Mouse (Mus musculus) left cerebral cortex, adult 18-20 months (tissue): ENCODE measurements around the gene Ssmem1. TPM values are rescaled to one million over a fixed set of nuclear protein-coding genes. Genes with fewer than 3 reads are reported as not detected.
A peak's percentile ranks its signal among the peaks of the same experiment; 100 is the strongest.

ENCODE experiments used
- DNase-seq, 2 experiments: peaks; one replicate each; pipeline ENCODE4 v3.0.0; 2021 to 2022; ENCODE audit warnings: low spot score in 2 of 2, mixed read lengths in 1 of 2
- long read RNA-seq, 2 experiments: library from polyadenylated mRNA; stranded (forward); transcript quantifications; one replicate each; pipeline ENCODE4 v2.0.0; 2021
- total RNA-seq, 2 experiments: library from RNA; stranded (reverse); gene quantifications; 2 replicates each; pipeline ENCODE4 v1.2.3; 2021

Gene Ssmem1
- total RNA-seq: under 1 TPM; 0.52 to 0.74 TPM
- long read RNA-seq, experiment 1: 0 reads
- long read RNA-seq, experiment 2: 0 reads

DNA sequence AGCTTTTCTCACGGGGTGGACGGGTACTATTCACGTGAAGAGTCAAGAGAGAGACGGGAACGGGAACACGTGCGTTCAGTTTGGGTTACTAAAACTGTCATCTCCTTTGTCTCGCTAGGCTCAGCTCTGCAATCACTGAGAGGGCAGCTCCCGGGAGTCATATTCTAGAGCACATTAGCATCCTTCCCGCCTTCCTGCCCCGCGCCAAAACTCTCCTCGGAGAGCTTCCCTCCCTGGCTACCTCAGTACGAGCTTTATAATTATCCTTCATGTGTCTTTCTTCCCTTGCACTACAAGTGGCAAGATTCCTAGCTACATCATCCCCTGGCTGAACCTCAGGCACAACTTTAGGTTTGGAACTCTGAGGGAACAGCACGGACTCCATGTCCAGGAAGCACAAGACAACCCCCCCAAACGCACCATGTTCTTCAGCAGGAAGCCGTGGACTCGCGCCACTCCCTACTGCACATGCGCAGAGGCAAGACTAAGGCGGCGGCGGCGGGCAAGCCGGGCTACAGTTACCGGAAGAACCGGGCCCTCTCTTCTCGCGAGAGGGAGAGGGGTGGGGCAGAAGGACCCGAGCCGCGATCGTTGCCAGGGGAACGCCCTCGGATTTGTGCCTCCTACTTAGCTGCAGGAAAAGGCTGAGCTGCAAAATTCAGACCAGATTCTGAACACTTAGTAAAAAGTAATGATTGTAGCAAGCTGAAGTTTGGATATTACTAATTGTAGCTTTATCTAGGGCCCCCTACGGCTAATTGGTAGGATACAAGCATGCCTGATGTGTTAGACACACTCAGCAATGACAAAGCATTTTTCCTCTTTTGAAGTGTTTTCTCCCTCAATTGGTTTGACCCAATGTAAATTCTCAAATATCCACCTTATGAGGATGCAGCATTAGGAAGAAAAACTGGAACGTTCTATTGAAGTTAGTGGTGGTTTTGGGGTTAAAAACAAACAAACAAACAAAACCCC is at the start of gene Ssmem1, which contains the start of gene Tmem209:
Ssmem1 (plus strand) TSS at position 585 of the 975 bp plus-strand sequence.
Tmem209 (minus strand) TSS at position 519 of the 975 bp plus-strand sequence.
- peak; percentile 99 for DNase-seq

DNA sequence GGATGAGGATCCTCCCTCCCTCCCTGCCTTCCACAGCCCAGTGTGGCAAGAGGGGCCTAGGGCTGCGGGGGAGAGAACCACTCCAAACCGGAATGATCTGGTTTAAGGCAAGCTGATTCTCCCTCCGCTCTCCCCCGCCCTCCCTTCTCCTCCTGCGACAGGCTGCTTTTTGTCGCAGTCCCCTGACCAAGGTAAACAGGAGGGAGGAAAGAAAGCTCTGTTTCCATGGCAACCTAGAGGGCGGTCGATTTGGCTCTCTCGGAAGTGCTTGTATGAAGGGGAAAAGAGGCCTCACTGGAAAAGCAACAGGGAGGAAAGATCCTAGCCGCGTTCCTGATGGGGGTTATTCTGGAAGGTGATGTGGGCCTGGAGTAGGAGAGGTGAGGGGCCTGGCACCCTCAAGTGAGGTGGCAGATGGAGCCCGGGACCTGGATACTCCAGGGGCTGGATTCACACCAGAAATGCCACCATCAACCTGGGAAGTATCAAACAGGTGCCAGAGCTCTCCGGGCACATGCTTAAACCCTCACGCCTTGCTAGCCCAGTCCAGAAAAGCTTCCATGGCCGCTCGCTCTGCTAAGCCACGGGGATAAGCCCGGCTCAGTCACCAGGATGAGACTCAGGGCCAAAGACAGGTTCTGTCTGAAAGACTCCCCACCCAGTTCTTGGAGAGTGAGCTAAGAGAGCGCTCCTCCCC is 48.8 kb upstream of the Ssmem1 start:
- DNase-seq: peak; percentile 82 to 90

DNA sequence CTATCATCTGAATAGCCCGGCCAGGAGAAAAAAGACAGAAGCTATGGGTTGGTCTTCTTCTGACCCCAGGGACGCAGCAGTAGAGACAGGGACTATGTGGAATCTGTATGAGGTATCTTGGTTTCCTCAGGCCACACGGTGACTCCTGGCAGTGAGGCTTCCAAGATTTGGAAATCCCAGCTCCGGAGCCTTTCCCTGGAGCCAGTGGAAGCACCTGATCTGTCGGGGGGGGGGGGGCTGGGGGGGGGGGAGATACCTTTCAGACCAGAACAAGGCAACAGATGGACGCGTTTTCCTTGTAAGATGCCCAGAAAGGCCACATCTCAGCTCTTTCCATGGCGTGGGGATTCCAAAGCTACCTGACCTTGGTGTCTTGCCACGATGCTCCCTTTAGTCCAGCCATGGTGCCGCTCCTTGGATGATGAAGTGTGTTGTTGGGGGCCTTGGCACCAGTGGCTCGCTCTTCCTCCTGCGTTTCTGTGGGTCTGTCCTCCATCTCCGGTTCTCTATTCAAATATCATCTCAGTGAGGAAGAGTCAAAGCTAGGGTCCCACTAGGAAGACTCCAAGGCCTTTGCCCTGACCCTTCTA is 47.8 kb upstream of the Ssmem1 start:
- DNase-seq: no peak

DNA sequence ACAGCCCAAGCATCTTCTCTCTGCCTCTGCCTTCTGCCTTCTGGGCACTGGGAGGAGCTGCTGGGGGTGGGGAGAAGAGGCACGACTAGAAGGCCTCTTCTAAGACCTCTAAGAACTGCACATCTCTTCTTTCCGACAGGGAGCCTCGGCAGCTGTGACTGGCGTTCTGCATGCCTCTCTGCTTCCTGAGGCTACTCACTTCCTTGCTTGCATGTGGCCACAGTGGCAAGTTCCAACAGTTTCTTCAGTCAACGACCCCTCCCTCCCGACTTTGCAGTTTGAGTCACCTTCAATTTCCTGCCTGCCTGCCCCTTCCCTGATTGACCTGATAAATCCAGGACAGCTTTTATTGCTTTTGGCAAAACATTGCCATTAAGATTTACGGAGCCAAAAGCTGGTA is 46.8 kb upstream of the Ssmem1 start:
- DNase-seq: no peak

DNA sequence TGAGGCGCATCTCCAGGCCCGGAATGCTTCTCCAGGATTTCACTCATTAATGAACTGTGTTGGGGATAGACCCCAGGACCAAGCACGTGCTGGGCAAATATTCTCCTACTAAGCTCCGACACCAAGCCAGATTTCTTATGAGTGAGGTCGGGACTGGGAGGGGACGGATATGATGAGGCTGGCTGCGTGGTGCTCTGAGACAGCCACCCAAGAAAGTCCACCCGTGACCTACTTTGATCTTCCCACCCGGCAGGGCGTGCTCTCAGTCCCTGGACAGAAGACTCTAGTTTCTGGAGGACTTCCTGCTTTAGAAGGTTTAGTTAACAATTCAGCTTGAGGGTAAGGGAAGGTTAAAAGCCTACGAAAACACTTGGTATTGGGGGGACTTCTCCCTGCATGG is 44.1 kb upstream of the Ssmem1 start:
- DNase-seq: no peak

DNA sequence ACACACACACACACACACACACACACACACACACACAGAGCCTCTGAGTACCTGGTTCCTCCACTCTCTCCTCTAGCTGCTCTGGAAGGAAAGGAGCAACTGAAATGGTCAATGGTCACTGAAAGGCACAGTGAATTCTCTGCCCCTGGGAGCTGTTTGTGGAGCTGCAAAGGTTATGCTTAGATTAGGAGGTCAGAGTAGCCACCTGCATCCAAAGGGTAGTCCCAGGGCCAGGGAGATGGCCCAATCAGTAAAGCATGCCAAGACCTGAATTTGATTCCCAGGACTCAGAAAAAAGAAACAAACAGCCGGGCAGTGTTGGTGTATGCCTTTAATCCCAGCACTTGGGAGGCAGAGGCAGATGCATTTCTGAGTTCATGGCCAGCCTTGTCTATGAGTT is 41.6 kb upstream of the Ssmem1 start:
- no peak for DNase-seq

DNA sequence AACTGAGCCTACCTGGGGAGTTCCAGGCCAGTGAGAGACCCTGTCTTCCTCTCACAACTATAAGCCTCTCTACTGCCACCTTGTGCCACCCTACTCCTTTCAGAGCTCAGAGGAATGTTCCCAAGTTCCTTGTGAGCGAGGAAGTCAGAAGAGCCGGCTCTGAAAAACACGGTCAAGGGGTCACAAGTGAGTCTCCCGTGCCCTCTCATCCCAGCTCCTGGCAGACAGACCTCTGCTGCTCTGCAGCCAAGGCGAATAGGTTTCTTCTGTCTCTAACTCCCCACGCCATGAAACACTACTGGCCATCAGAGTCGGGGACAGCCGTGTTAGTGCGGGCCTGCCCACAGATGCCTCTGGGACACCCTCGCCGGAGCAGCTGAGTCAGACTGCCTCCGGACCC is 41.0 kb upstream of the Ssmem1 start:
- peak in 1 of 2 experiments; percentile 41 for DNase-seq

DNA sequence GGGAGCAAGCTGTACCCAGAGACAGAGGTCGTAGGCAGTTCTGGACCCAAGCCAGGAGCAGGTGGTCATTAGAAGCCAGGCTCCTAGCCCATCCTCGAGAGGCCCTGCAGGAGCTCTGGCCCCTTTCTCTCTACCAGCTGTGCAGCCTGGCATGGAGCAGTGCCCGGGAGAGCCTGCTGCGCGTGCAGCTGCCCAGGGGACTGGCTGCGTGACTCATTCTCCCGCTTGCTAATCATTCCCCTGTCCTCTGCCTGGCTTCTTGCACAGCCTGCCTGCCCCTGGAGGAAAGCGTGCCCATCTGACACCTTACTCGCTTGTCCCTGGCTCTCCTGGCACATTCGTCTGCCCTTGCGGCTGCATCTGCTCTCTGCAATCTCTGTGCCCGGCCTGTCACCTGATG is 40.3 kb upstream of the Ssmem1 start:
- peak in 1 of 2 experiments; percentile 23 for DNase-seq

DNA sequence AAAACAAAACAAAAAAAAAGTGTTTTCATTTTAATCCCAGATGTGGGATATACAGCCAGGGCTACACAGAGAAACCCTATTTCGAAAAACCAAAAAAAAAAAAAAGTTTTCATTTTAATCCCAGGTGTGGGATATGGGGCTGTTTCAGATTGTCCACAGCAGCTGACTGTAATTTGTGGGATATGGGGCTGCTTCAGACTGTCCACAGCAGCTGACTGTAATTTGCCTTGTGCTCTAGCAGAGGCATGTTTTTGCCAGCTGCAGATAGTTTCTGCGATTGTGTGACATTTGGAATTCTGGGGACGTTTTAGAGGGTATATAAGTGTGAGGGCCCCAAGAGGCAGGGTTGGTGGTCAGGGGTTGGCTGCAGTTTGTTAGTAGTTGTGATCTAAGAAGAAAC is 37.9 kb upstream of the Ssmem1 start:
- DNase-seq: no peak

DNA sequence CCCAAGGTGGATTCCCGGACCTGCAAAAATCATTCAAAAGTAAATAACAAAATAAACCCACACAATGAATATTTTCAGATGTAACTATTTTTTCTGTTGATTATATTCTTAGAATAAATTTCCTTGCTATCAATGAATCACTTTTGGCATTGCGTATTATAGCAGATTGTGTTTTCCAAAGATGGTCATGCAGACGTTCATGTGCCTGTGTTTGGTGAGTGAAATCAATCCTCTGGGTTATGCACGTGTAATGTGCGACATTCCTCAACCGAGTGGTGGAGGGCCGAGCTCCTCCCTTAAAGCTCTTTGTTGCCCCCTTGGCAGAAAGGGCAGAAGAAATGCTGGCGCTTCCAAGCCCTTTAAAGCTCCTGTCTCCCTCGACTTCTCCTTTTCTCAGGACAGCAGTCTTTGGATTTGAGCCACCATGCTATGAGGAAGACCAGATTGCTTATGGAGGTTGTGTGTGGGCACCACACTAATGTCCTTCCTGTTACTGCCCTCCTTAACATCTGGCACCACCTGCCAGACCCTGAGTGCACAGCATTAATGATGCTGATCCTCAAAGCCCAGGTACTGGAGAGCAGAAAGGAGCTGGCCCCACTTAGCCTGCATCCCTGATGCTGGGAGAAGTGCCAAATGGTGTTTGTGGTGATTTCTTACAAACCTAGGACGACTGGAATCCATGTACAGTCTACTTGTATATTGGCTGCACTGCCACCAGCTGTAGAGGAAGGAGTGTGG is 33.5 kb upstream of the Ssmem1 start:
- no peak for DNase-seq

DNA sequence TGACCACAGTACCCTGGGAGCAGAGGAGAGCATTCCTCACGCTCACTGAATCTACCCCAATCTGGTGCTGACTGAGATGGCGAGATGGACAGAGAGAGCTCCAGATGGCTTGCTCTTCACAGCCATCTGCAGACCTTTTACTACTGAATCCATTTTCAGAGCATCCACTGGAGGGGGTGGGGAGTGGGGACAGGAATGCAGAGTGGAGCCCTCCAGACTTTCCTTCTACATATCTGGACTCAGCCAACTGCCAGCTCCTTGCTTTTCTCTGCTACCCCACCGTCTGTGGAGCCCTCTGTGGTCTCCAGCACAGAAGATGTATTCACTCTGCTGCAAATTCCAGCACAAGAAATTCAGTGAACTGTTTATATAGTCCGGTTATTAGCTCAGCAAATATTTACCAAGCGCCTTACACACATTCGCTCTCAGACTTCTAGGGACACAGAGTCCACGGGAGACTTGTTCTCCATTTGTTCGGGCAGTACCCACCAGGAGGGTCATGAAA is 32.4 kb upstream of the Ssmem1 start:
- DNase-seq: no peak

DNA sequence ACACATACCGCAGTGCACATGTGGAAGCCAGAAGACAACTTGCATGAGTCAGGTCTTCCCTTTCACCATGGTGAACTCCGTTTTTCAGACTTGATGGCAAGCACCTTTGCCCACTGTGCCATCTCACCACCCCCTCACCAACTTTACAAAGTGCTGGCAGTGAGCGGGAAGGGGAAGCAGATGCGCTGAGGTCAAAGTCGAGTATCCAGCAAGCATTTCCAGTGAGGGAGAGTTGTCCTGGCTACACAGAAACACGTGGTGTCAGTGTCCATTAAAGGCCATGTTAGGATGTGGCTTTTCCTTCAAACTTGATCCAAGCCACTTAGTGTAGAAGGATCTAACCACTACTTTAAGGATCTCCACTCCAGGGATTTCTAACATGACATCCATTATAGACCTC is 31.9 kb upstream of the Ssmem1 start:
- DNase-seq: no peak

DNA sequence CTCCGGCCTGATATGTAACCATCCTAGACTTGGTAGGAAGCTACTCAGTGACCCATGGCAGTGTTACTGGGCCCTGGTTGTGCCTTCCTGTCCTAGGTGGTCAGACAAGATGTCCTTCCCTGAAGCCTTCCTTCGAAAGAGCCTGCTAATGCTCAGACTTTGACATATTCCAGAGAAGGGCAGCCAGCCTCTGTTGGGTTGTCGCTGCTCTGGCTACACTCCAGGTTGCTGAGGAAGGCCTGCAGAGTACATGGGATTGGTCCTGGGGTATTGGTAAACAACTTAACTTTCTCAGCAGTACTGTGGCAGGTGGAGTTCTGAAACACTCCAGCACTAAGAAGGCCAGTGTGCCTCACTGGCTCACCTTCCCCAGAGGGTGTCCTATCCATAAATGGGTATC is 30.2 kb upstream of the Ssmem1 start:
- DNase-seq: no peak

DNA sequence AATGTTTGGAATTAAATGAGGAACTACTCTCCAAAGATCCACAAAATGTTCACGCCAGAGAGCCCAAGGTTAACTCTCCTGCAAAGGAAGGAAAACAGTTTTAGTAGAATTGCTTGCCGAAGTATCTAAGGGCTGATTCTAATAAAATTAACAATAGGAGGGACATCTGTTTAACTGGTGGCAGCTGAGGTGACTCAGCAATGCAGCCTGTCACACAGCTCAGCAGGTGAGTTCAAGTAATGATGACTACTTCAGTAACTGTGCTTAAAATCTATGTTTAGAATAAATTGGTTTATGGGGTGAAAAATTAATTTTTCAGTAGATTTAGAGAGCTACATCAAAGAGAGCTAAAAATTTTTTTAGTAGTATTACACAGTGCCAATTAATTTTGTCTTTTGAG is 26.7 kb upstream of the Ssmem1 start:
- no peak for DNase-seq

DNA sequence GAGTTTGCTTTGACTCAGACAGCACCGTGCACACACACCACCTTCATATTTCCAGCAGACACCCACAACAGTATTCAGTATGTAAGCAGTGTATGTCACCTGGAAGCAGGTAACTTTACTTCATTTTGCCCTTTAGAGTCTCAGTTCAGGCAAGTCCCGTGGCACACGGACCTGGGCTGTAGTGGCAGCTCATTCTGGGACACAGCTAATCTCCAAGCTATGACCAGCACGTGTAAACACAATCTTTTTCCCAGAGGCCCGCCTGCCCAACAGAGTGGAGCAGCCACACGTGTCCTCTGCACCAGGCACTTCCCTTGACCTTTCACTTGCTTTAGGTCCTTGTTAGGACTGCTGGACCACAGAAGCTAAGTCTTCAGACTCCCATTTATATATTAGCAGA is 23.1 kb upstream of the Ssmem1 start:
- no peak for DNase-seq

DNA sequence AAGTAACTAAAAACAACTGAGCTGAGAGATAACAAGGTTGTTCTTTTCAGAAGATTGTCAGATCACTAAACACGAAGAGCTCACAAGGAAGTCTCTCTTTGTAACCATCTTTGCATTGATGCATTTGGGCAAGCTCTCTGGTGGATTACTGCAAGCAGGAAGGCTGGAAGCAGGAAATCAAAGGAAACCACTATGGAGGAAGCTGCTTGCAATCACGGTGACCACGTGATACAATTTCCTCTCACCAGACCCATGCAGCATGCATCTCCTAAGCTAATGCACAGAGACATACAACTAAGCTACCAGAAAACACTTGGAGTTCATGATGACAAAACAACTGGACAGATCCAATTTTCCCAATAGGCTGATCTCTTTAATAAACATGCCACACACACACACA is 10.6 kb upstream of the Ssmem1 start:
- no peak for DNase-seq

DNA sequence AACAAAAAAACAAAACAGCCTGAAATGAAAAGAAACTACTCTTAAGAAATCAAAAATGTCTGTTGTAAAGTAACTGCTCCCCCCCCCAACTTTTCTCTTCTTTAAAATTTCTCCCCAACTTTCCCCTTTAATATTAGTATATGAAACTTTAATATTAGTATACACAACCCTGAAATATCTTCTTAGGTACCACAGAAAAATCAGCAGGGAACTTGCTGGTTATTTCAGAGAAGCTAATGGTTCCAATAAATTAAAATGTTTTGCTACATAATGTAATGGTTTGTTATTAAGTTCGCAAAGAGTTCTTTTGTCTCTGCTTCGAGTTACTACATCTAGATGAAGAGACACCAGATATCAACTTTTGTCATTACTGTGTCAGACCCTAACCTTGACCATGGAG is 825 bp upstream of the Ssmem1 start:
- no peak for DNase-seq

DNA sequence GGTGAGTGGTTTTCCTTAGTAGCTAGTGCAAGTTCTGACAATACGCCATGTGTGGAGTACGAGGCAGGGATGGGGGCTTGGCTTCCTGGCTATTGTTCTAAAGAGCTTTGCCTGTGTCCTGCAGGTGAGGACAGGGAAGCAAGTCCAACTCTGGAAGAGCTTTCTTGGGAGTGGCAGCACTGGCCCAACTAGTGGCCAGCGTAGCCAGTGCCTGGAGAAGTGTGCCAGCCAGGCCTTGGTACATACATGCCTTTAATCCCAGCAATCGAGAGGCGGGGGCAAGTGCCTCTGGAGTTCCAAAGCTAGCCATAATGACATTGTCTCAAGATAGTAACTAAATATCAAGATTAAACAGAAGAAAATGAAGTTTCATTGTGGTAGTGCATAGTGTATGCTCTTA is 642 bp downstream of the Ssmem1 start:
- DNase-seq: no peak

DNA sequence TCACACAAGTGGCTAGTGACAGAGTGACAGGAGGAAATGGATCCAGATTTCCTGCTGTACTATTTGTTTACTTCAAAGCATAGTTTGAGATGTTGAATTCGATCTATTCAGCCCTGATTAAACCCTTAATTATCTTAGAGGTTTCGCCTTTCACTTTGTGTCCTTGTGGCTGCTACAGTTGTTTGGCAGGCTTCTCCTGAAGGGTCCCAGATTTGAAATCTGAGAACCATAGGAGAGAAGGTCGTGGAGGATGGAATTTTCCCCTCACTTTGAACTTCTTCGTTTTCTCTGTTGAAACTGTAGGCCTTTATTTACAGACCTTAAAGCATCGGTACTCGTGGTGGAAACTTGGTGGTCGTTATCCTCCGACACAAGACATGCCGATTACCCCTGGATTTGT is 4.6 kb downstream of the Ssmem1 start:
- DNase-seq: no peak

DNA sequence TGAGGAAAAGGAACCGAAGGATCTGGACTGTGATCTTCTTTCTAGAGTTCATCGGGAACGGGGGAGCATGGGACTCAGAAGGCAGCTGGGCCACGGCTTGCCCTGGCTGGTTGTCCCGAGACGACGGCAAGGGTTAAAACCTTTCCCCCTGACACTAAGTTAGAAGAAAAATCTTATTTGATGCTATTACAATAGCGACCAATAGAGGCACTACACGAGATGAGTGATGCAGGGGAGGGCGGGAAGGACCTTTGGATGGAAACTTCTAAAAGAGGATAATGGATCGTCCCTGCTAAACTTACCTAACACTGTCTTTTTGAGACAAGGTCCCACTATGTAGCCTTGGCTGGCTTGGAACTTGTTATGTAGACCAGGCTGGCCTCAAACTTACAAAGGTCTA is 10.8 kb downstream of the Ssmem1 start:
- DNase-seq: no peak
